Mouse (Mus musculus): ENCODE measurements around the gene Tceal6. TPM values are rescaled to one million over a fixed set of nuclear protein-coding genes. Genes with fewer than 3 reads are reported as not detected.
"Not testable (repeated sequence)": the region's sequence is repeated elsewhere in the genome, so short reads cannot be mapped to it uniquely, and the experiment has no call there.

Tceal6 gene
- polyA plus RNA-seq (2014; fragmentation: Nextera tagmentation; extraction: Ambion mirVana) = not detected in 2 replicates

GRCm38 (mm10) chrX:135210436-135211221 lies at the start of gene Tceal6:
Gene Tceal6, minus strand, starts transcription at chrX:135210687.
- peak; percentile 62; the same call in 1 of the 2 replicates for ATAC-seq (ENCODE audit: low FRiP score, low TSS enrichment)
- Histone ChIP-seq H3K27me3 (ENCODE audit: control insufficient read depth, insufficient read depth, low read length) (no peaks in the 10 kb centered on the region), H3K4me1 (ENCODE audit: control insufficient read depth, insufficient read depth, low read length) (no peaks in the 10 kb centered on the region), H3K4me3 (ENCODE audit: low read length) (peak within 1 kb of the TSS; percentile 19), H3K27ac (ENCODE audit: low read depth, low read length) (no peak within 1 kb of the TSS), H3K36me3 (ENCODE audit: control insufficient read depth, insufficient read depth, low read length) (no peaks in the 10 kb centered on the region), H3K9me3 (ENCODE audit: control insufficient read depth, low read length) (no peaks in the 10 kb centered on the region), H3K4me2 (replicated peaks; ENCODE audit: low read depth, low read length) (peak within 1 kb of the TSS; percentile 44), H3K9ac (ENCODE audit: low read depth, low read length) (no peak within 1 kb of the TSS)
- 42% methylated on average over 12 of the region's 13 CpGs for WGBS

GRCm38 (mm10) chrX:135209773-135210435 lies 583 bp downstream of the Tceal6 start:
- not testable (repeated sequence) for H3K27ac ChIP-seq (ENCODE audit: low read depth, low read length); H3K9me3 ChIP-seq (ENCODE audit: control insufficient read depth, low read length); H3K27me3 ChIP-seq (ENCODE audit: control insufficient read depth, insufficient read depth, low read length); H3K36me3 ChIP-seq (ENCODE audit: control insufficient read depth, insufficient read depth, low read length); H3K9ac ChIP-seq (ENCODE audit: low read depth, low read length); H3K4me1 ChIP-seq (ENCODE audit: control insufficient read depth, insufficient read depth, low read length)
- ATAC-seq (ENCODE audit: low FRiP score, low TSS enrichment) = peak; percentile 39; the same call in 1 of the 2 replicates
- H3K4me3 ChIP-seq (ENCODE audit: low read length) = peak overlapping the region; percentile 19
- 34% methylated on average over 20 of the region's 21 CpGs for WGBS
- peak overlapping the region; percentile 44 for H3K4me2 ChIP-seq (replicated peaks; ENCODE audit: low read depth, low read length)

- not testable (repeated sequence) for H3K4me1 ChIP-seq (ENCODE audit: control insufficient read depth, insufficient read depth, low read length); ATAC-seq (ENCODE audit: low FRiP score, low TSS enrichment); H3K4me2 ChIP-seq (replicated peaks; ENCODE audit: low read depth, low read length); H3K36me3 ChIP-seq (ENCODE audit: control insufficient read depth, insufficient read depth, low read length); H3K4me3 ChIP-seq (ENCODE audit: low read length); H3K9me3 ChIP-seq (ENCODE audit: control insufficient read depth, low read length); H3K27me3 ChIP-seq (ENCODE audit: control insufficient read depth, insufficient read depth, low read length); H3K9ac ChIP-seq (ENCODE audit: low read depth, low read length); H3K27ac ChIP-seq (ENCODE audit: low read depth, low read length)
- no CpG with 5 or more reads among the region's 6 CpGs for whole genome bisulfite sequencing
Measured at GRCm38 (mm10) chrX:135189924-135190323, 20.6 kb downstream of the Tceal6 start.

- not testable (repeated sequence) for H3K4me3 ChIP-seq (ENCODE audit: low read length)
- no CpG with 5 or more reads among the region's 3 CpGs for WGBS
Measured at GRCm38 (mm10) chrX:135188661-135189060, 21.8 kb downstream of the Tceal6 start.

GRCm38 (mm10) chrX:135177532-135177931 lies 33.0 kb downstream of the Tceal6 start, which contains the start of gene Gm15023:
Gene Gm15023, minus strand, starts transcription at chrX:135177632.
- H3K27me3 ChIP-seq (ENCODE audit: control insufficient read depth, insufficient read depth, low read length); H3K36me3 ChIP-seq (ENCODE audit: control insufficient read depth, insufficient read depth, low read length); H3K27ac ChIP-seq (ENCODE audit: low read depth, low read length); H3K4me3 ChIP-seq (ENCODE audit: low read length); H3K4me1 ChIP-seq (ENCODE audit: control insufficient read depth, insufficient read depth, low read length); ATAC-seq (ENCODE audit: low FRiP score, low TSS enrichment); H3K9ac ChIP-seq (ENCODE audit: low read depth, low read length); H3K4me2 ChIP-seq (replicated peaks; ENCODE audit: low read depth, low read length); H3K9me3 ChIP-seq (ENCODE audit: control insufficient read depth, low read length): not testable (repeated sequence)
- WGBS = 93% methylated on average over 4 of the region's 14 CpGs

More at GRCm38 (mm10) chrX:135188661-135189060, 21.8 kb downstream of the Tceal6 start:
- not testable (repeated sequence) for ATAC-seq (ENCODE audit: low FRiP score, low TSS enrichment); H3K9me3 ChIP-seq (ENCODE audit: control insufficient read depth, low read length); H3K9ac ChIP-seq (ENCODE audit: low read depth, low read length); H3K27ac ChIP-seq (ENCODE audit: low read depth, low read length); H3K36me3 ChIP-seq (ENCODE audit: control insufficient read depth, insufficient read depth, low read length); H3K27me3 ChIP-seq (ENCODE audit: control insufficient read depth, insufficient read depth, low read length); H3K4me2 ChIP-seq (replicated peaks; ENCODE audit: low read depth, low read length); H3K4me1 ChIP-seq (ENCODE audit: control insufficient read depth, insufficient read depth, low read length)

Other genes with a start within 250 kb of the Tceal6 start
- 0.64 and 0.84 TPM in 2 replicates for gene Nxf2, start 245.9 kb downstream of the Tceal6 start, polyA plus RNA-seq (2014; fragmentation: Nextera tagmentation; extraction: Ambion mirVana)
- gene Zmat1, start 201.5 kb downstream of the Tceal6 start, polyA plus RNA-seq (2014; fragmentation: Nextera tagmentation; extraction: Ambion mirVana) = 4.5 and 6.7 TPM in 2 replicates
- gene Gm15023, start 33.1 kb downstream of the Tceal6 start, polyA plus RNA-seq (2014; fragmentation: Nextera tagmentation; extraction: Ambion mirVana) = not detected in 2 replicates
- gene Pramel3, start 91.6 kb upstream of the Tceal6 start, polyA plus RNA-seq (2014; fragmentation: Nextera tagmentation; extraction: Ambion mirVana) = not detected in 2 replicates
- gene Gm5128, start 162.6 kb upstream of the Tceal6 start, polyA plus RNA-seq (2014; fragmentation: Nextera tagmentation; extraction: Ambion mirVana) = not detected in 2 replicates
- not detected in 2 replicates for gene Gm7903, start 223.1 kb upstream of the Tceal6 start, polyA plus RNA-seq (2014; fragmentation: Nextera tagmentation; extraction: Ambion mirVana)

Measured in kidney, embryonic 14.5 days (tissue).